ENCODE assay signal across 1 mouse cellular context in the genomic region with DNA sequence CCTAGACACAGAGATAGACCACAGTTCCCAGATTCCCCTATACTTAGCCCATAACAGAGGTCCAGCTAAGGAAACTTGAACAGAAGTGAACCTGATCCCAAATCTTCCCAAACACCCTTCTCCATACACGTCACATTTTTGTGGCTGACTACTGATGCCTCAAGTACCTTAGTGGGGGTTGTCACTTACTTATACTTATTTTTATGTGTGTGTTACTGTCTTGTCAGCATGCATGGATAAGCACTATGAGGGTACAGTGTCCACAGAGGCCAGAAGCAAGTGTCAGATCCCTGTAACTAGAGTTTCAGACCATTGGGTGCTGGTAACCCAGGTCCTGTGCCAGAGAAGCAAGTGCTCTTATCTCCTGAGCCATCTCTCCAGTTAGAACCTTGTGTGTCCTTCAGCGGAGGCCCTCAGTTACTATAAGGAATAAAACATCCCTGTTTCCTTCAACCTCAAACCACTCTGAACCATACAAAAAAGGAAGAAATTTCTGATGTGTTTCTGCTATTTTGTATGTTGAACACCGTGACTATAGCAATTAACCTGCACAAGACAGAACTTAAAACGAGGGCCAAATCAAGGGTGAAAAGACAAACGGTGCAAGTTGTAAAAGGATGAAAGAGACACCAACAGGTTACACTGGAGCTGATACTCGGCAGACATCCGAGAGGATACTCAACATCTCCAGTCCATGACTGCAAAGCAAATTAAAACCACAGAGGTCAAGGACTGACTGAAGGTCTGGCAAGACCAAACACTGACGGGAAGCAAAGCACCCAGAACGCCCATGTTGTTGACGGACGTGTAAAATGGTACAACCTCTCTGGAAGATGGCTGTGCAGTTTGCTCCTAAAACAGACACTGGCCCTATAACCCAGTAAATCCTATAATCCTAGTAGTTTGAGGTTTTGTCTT.
TF ChIP-seq lines count a peak whose summit lies in the region.

No protein-coding gene starts in this region.

TF ChIP-seq in MEL, 35 proteins besides CTCF, POLR2A, EP300 and RAD21 (continued from another document):
- TF ChIP-seq MYB (IDR thresholded peaks at IDR 0.05; ENCODE audit: low read depth, low read length) (no peak), TAL1 (IDR thresholded peaks at IDR 0.05; ENCODE audit: low read length) (no peak), ZKSCAN1 (IDR thresholded peaks at IDR 0.05; ENCODE audit: low read depth, low read length) (no peak)
